Mouse (Mus musculus) ES-E14 (cell line): ENCODE measurements around the gene Zxdb.

Experiments used
- CHD2 ChIP-seq: IDR thresholded peaks from 2 replicates; pipeline ENCODE4 v1.6.1; 2014; ENCODE audit warnings: mild to moderate bottlenecking, low read depth, low read length, inconsistent platforms
- HCFC1 ChIP-seq: IDR thresholded peaks from 2 replicates; pipeline ENCODE4 v1.6.1; 2012; ENCODE audit warnings: low read length, inconsistent platforms, borderline replicate concordance; ENCODE audit not compliant: insufficient read depth
- MAFK ChIP-seq: IDR thresholded peaks from 2 replicates; pipeline ENCODE4 v1.6.1; 2014; ENCODE audit warnings: mild to moderate bottlenecking, low read depth, low read length, inconsistent platforms; ENCODE audit not compliant: insufficient read depth
- ZC3H11A ChIP-seq: IDR thresholded peaks from 2 replicates; pipeline ENCODE4 v1.6.1; 2012; ENCODE audit warnings: low read depth, mild to moderate bottlenecking, inconsistent platforms, low read length, borderline replicate concordance
- ZNF384 ChIP-seq: IDR thresholded peaks from 2 replicates; pipeline ENCODE4 v1.6.1; 2012; ENCODE audit warnings: low read depth, low read length, inconsistent platforms

DNA sequence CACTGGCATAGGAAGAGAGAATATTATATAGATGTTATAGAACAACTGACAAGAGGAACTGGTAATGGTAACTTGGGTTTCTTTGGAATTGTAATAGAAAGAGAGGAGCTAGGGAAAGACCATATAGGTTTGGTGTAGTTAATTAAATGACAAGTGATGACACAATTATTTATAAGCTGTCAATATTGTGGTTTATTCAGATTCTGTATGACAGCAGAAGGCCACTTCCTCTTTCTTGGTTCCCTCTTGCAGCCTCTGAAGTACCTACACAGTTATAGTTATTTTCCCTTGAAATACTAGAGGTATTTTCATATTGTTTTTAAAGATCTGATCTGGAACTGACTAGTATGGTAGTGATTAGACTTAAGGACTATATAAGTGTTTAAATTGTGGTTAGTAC lies 7.2 kb downstream of the Zxdb start:
- TF ChIP-seq HCFC1 (no peak), ZC3H11A (no peak), MAFK (no peak), CHD2 (no peak), ZNF384 (no peak)
